Mouse (Mus musculus): ENCODE results near the gene Acyp2.

The Acyp2 gene

GRCm38 (mm10) chr11:30578931-30579330 lies 70.5 kb downstream of the Acyp2 start:
- DNase-seq (ENCODE audit: low spot score): no peak

GRCm38 (mm10) chr11:30572790-30573395 lies 76.5 kb downstream of the Acyp2 start:
- DNase-seq (ENCODE audit: low spot score): no peak

GRCm38 (mm10) chr11:30570568-30570967 lies 78.8 kb downstream of the Acyp2 start:
- no peak for DNase-seq (ENCODE audit: low spot score)

GRCm38 (mm10) chr11:30560215-30560614 lies 89.2 kb downstream of the Acyp2 start:
- DNase-seq (ENCODE audit: low spot score): no peak

- no peak for DNase-seq (ENCODE audit: low spot score)
These were observed 96.0 kb downstream of the Acyp2 start for GRCm38 (mm10) chr11:30553408-30553807.

GRCm38 (mm10) chr11:30517133-30517532 lies 132.3 kb downstream of the Acyp2 start:
- DNase-seq (ENCODE audit: low spot score): no peak

GRCm38 (mm10) chr11:30508178-30508577 lies 141.2 kb downstream of the Acyp2 start:
- no peak for DNase-seq (ENCODE audit: low spot score)

- DNase-seq (ENCODE audit: low spot score): no peak
These were observed 150.5 kb downstream of the Acyp2 start for GRCm38 (mm10) chr11:30498738-30499355.

- DNase-seq (ENCODE audit: low spot score): no peak
These were observed 152.2 kb downstream of the Acyp2 start for GRCm38 (mm10) chr11:30497151-30497550.

- DNase-seq (ENCODE audit: low spot score): no peak
These were observed 157.7 kb downstream of the Acyp2 start for GRCm38 (mm10) chr11:30491515-30492260.

- no peak for DNase-seq (ENCODE audit: low spot score)
These were observed 161.2 kb downstream of the Acyp2 start for GRCm38 (mm10) chr11:30488183-30488582.

- no peak for DNase-seq (ENCODE audit: low spot score)
These were observed 166.1 kb downstream of the Acyp2 start for GRCm38 (mm10) chr11:30483286-30483685.

- DNase-seq (ENCODE audit: low spot score): peak; percentile 40
These were observed 177.4 kb downstream of the Acyp2 start, which contains the start of gene 4930505A04Rik for GRCm38 (mm10) chr11:30471751-30472593. Gene 4930505A04Rik (minus strand): TSS chr11:30471827.

- no peak for DNase-seq (ENCODE audit: low spot score)
These were observed 178.2 kb downstream of the Acyp2 start for GRCm38 (mm10) chr11:30471187-30471586.

All from urinary bladder, postnatal 10 days (tissue).